Mouse (Mus musculus): ENCODE results near the gene Gm10354. TPM values are rescaled to one million over a fixed set of nuclear protein-coding genes. Genes with fewer than 3 reads are reported as not detected.
"Not testable (repeated sequence)": the region's sequence is repeated elsewhere in the genome, so short reads cannot be mapped to it uniquely, and the experiment has no call there.

Gm10354 gene
- 0.18 TPM in 1 of 2 replicates, not detected in the other for polyA plus RNA-seq (2015; fragmentation: Nextera tagmentation; extraction: Ambion mirVana)

- DNase-seq (ENCODE audit: low spot score), result peak; percentile 1
Measured at GRCm38 (mm10) chr5:14978835-14979234, at the start of gene Gm10354. Gene Gm10354, minus strand, starts transcription at chr5:14978935.

- DNase-seq (ENCODE audit: low spot score), result not testable (repeated sequence)
Measured at GRCm38 (mm10) chr5:15024316-15024715, 45.6 kb upstream of the Gm10354 start.

- DNase-seq (ENCODE audit: low spot score), result not testable (repeated sequence)
Measured at GRCm38 (mm10) chr5:15020067-15020466, 41.3 kb upstream of the Gm10354 start.

GRCm38 (mm10) chr5:15010639-15011582 is 32.2 kb upstream of the Gm10354 start:
- DNase-seq (ENCODE audit: low spot score), result not testable (repeated sequence)

GRCm38 (mm10) chr5:15006907-15007306 is 28.2 kb upstream of the Gm10354 start:
- peak; percentile 1 for DNase-seq (ENCODE audit: low spot score)

- DNase-seq (ENCODE audit: low spot score), result peak; percentile 4
Measured at GRCm38 (mm10) chr5:15006288-15006687, 27.6 kb upstream of the Gm10354 start.

- not testable (repeated sequence) for DNase-seq (ENCODE audit: low spot score)
Measured at GRCm38 (mm10) chr5:15005584-15005983, 26.8 kb upstream of the Gm10354 start.

DNA sequence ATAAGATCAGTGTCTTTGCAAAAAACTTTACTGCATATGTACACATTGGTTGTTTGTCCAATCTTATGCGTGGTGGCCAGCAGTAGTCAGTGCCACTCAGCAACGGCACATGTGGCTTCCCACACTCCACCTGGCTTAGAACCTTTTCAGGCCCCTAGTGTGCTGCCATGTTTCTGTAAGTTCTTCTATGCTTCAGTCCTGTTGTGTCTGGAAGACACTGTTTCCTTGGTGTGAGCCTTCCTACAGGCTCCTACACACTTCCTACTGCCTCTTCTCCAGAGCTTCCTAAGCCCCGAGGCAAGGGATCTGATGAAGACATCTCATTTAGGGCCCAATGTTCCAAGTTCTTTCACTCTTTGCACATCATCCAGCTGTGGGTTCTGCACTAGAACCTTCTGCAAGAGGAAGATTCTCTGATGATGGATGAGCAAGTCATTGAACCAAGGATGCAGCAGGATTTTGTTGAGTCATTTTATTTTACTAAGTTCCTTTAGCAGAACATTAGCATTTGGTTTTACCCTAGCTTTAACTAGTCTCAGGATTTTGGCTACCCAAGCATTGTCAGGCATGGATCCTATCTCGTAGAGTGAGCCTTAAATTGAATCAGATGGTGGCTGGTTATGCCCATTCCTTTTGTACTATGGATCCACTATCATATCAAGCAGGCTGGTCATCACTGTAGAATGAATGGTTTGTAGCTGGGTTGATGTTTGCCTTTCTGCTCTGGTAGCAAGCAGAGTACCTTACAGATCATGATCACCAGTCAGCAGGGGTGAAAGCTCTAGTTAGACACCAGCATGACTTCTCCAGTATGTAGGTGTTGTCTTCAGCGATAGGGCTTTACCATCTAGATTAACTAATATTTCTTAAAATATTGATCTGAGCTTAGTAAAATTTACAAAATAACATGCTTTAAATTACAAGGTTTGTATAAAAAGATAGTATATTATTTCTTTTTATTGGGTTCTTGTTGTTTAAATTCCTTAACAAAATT is 26.1 kb upstream of the Gm10354 start:
- DNase-seq (ENCODE audit: low spot score), result not testable (repeated sequence)

- not testable (repeated sequence) for DNase-seq (ENCODE audit: low spot score)
Measured at GRCm38 (mm10) chr5:14998077-14998476, 19.3 kb upstream of the Gm10354 start.

DNA sequence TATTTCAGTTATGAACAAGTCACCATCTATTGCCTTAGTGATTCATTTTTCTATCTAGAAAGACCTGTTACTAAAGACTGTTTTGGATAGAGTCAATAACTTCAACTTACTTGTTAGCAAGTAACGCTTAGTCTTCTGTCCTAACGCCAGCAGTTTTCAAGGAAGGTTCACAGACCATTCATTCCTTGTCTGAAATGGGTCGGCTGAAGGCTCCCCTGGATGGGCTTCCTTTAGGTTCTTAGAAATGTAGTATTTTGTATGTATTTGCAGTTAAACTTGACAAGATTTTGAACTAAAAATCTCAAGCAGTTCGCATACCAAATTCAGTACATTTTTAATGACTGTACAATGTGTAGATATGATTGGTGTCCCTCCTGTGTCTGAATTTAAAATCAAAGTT is 18.8 kb upstream of the Gm10354 start:
- DNase-seq (ENCODE audit: low spot score), result not testable (repeated sequence)

DNA sequence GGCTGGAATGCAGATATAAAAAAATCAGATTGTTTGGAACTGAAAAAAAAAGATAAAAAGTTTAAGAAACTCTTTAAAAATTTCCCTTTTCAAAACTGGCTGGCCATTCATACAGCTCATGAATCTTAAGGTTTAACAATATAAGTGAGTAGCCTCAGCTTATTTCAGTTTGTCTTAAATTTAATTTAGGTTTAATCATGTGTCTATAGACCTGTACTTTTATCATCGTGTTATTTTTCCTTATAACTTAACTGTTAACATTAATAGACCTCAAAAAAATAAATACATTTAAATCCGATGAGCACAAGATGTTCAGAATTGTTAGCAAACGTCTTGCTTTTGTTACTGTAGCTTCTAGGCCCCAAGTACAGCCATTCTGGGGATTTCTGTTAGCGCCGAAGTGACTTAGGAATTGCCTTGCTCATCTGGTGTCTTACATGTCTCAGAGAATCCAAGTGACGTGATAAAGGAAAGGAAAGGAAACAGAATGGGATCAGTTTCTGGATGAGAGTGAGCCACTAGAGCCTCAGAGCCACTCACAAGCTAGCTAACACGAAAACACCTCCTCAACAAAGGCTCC is 18.0 kb upstream of the Gm10354 start:
- not testable (repeated sequence) for DNase-seq (ENCODE audit: low spot score)

DNA sequence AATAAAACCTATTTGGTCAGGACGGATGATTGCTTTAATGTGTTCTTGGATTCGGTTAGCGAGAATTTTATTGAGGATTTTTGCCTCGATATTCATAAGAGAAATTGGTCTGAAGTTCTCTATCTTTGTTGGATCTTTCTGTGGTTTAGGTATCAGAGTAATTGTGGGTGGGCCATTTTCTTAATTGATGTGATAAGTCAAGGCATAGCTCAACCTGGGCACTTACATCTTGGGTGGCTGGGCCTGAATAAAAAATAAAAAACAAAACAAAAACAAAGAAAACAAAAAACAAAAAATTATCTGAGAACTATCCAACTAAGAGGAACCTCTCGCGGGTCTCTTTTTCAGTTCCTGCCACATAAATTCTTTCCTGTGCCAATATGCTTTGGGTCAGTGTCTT is 15.4 kb upstream of the Gm10354 start:
- not testable (repeated sequence) for DNase-seq (ENCODE audit: low spot score)

DNA sequence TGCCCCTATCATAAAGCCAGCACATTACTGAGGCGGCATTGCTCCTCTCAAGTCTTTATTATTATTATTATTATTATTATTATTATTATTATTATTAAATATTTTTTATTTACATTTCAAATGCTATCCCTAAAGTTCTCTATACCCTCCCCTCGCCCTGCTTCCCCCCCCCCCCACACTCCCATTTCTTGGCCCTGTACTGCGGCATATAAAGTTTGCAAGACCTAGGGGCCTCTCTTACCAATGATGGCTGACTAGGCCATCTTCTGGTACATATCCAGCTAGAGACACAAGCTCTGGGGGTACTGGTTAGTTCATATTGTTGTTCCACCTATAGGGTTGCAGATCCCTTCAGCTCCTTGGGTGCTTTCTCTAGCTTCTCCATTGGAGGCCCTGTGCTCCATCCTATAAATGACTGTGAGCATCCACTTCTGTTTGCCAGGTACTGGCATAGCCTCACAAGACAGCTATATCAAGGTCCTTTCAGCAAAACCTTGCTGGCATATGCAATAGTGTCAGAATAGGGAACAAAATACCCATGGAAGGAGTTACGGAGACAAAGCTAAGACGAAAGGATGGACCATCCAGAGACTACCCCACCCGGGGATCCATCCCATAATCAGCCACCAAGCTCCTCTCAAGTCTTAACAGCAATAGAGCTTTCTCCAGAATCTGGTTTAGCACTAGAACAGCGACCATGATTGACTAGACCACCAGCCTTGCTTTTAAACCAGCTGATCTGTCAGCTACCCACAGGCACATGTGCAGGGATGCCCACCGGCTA is 11.8 kb upstream of the Gm10354 start:
- DNase-seq (ENCODE audit: low spot score), result not testable (repeated sequence)

GRCm38 (mm10) chr5:14986649-14987387 is 8.1 kb upstream of the Gm10354 start:
- DNase-seq (ENCODE audit: low spot score), result not testable (repeated sequence)

DNA sequence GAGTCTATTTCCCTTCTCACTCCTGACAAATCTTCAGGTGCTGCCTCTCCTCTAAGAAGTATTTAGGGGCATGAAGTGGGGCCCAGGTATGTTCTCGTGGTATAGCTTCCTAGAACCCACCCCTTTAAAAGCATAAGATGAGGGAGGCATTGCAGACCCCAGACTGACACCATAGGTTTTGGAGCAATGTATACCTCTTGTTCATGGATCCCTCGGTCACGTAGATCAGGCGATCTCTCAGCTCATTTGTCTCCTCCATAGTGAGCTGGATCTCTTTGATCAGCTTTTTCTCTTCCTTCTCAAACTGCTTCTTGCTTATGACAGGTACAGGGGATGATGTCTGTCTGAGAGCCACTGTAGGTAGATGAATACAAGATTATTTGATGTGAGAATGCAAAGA is 1.4 kb downstream of the Gm10354 start:
- peak; percentile 1 for DNase-seq (ENCODE audit: low spot score)

- not testable (repeated sequence) for DNase-seq (ENCODE audit: low spot score)
Measured at GRCm38 (mm10) chr5:14975294-14975693, 3.4 kb downstream of the Gm10354 start.

DNA sequence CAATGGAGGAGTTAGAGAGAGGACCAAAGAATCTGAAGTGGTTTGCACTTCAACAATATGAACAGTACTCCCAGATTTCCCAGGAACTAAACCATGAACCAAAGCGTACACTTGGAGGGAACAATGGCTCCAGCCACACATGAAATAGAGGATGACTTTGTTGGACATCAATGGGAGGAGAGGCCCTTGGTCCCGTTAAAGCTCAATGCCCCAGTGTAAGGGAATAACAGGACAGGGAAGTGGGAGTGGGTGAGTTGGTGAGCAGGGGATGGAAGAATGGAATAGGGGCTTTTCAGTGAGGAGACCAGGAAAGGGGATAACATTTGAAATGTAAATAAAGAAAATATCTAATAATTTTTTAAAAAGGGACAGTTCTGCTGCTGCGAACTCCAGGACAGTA is 5.9 kb downstream of the Gm10354 start:
- not testable (repeated sequence) for DNase-seq (ENCODE audit: low spot score)

- DNase-seq (ENCODE audit: low spot score), result peak; percentile 1
Measured at GRCm38 (mm10) chr5:14963821-14964220, 14.9 kb downstream of the Gm10354 start.

DNA sequence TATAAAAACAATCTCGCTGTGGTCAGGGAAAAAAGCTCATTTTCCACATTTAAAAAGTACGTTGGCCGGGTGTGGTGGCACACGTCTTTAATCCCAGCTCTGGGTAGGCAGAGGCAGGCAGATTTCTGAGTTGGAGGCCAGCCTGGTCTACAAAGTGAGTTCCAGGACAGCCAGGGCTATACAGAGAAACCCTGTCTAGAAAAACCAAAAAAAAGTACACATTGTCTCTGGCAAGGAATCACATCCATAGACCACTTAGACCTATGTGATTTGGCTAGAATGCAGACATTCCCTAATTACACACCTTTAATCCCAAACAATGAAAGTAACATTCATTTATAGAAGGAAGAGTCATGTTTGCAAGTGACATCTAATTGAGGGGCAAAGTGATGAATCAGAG is 17.2 kb downstream of the Gm10354 start:
- DNase-seq (ENCODE audit: low spot score), result not testable (repeated sequence)
